Mouse (Mus musculus) liver, adult 2 months (tissue): ENCODE results near the gene Gm35315. TPM values are rescaled to one million over a fixed set of nuclear protein-coding genes. Genes with fewer than 3 reads are reported as not detected.

Experiments
- DNase-seq: peaks from one replicate; pipeline ENCODE4 v3.0.0-alpha.2; 2011; ENCODE audit warnings: low read depth, low spot score; ENCODE audit errors: extremely low read depth
- H3K27ac ChIP-seq: fragments of 200-500 bp; replicated peaks from 2 replicates; pipeline ENCODE4 v1.5.1; 2012; ENCODE audit warnings: low read depth, mild to moderate bottlenecking, control low read depth, inconsistent platforms, low read length; ENCODE audit not compliant: insufficient read depth
- H3K27me3 ChIP-seq: fragments of 200-500 bp; 2 replicates; pipeline ENCODE4 v1.6.1; 2012; ENCODE audit warnings: mild to moderate bottlenecking, moderate library complexity, low read length, inconsistent platforms; ENCODE audit not compliant: control insufficient read depth, insufficient read depth
- H3K36me3 ChIP-seq: fragments of 200-500 bp; 2 replicates; pipeline ENCODE4 v1.6.1; 2012; ENCODE audit warnings: low read length, inconsistent platforms; ENCODE audit not compliant: control insufficient read depth, insufficient read depth
- H3K4me1 ChIP-seq: fragments of 200-500 bp; 2 replicates; pipeline ENCODE4 v1.6.1; 2011; ENCODE audit warnings: low read length; ENCODE audit not compliant: control insufficient read depth, insufficient read depth
- H3K4me3 ChIP-seq: fragments of 200-500 bp; 2 replicates; pipeline ENCODE4 v1.5.1; 2011; ENCODE audit warnings: low read depth, mild to moderate bottlenecking, control low read depth, low read length, moderate library complexity; ENCODE audit not compliant: insufficient read depth
- H3K79me2 ChIP-seq: fragments of 200-500 bp; 2 replicates; pipeline ENCODE4 v1.6.1; 2012; ENCODE audit warnings: inconsistent platforms, mild to moderate bottlenecking, low read length, moderate library complexity; ENCODE audit not compliant: control insufficient read depth, insufficient read depth
- H3K9ac ChIP-seq: fragments of 200-500 bp; 2 replicates; pipeline ENCODE4 v1.6.1; 2012; ENCODE audit warnings: low read depth, mild to moderate bottlenecking, control low read depth, inconsistent platforms, low read length
- CTCF ChIP-seq: fragments of 200-500 bp; IDR thresholded peaks from 2 replicates; pipeline ENCODE4 v1.5.1; 2011; ENCODE audit warnings: low read depth, low read length, control low read depth
- POLR2A ChIP-seq: fragments of 200-500 bp; IDR thresholded peaks from 2 replicates; pipeline ENCODE4 v1.6.1; 2011; ENCODE audit warnings: low read length, control low read depth; ENCODE audit not compliant: insufficient read depth; ENCODE audit errors: extremely low read depth
- WGBS: fragments of 180-500 bp; shearing (Covaris S2); methylation state at CpG from one replicate; pipeline ENCODE4 v1.1.7; 2018; 5-methylcytosine and 5-hydroxymethylcytosine counted together
- polyA plus RNA-seq: library from polyadenylated mRNA; depleted of rRNA; stranded (reverse); fragments of >200 nt; gene quantifications from 2 replicates; pipeline ENCODE4 v1.2.3, GENCODE M21; 2012
- total RNA-seq: library from RNA; depleted of rRNA; stranded (reverse); fragments of >200 nt; gene quantifications from 2 replicates; pipeline ENCODE4 v1.2.3, GENCODE M21; 2014

Gm35315 gene
- total and polyA plus RNA-seq, 2 experiments = 0.20 to 2.9 TPM

- TF ChIP-seq CTCF (no peak), POLR2A (no peak)
- Histone ChIP-seq H3K4me1 (peaks cover 14% of the 10 kb centered on the region), H3K4me3 (no peak overlapping the region), H3K27ac (no peak overlapping the region), H3K79me2 (peaks cover 6% of the 10 kb centered on the region; the same call in 1 of the 2 replicates), H3K9ac (no peak overlapping the region), H3K36me3 (peaks cover 9% of the 10 kb centered on the region; the same call in 1 of the 2 replicates), H3K27me3 (no peaks in the 10 kb centered on the region)
- DNase-seq = no peak
- WGBS = 96% methylated on average over 27 of the region's 27 CpGs
Measured at GRCm38 (mm10) chr5:110103901-110104615, 9.8 kb upstream of the Gm35315 start.

GRCm38 (mm10) chr5:110102853-110103625 lies 8.8 kb upstream of the Gm35315 start:
- no peak for DNase-seq
- Histone ChIP-seq H3K27me3 (no peaks in the 10 kb centered on the region), H3K9ac (no peak overlapping the region), H3K79me2 (peaks cover 6% of the 10 kb centered on the region; the same call in 1 of the 2 replicates), H3K4me1 (peaks cover 14% of the 10 kb centered on the region), H3K4me3 (no peak overlapping the region), H3K36me3 (peaks cover 9% of the 10 kb centered on the region; the same call in 1 of the 2 replicates), H3K27ac (no peak overlapping the region)
- WGBS = 95% methylated on average over 19 of the region's 19 CpGs
- no peak for TF ChIP-seq POLR2A
- TF ChIP-seq CTCF = no peak

DNA sequence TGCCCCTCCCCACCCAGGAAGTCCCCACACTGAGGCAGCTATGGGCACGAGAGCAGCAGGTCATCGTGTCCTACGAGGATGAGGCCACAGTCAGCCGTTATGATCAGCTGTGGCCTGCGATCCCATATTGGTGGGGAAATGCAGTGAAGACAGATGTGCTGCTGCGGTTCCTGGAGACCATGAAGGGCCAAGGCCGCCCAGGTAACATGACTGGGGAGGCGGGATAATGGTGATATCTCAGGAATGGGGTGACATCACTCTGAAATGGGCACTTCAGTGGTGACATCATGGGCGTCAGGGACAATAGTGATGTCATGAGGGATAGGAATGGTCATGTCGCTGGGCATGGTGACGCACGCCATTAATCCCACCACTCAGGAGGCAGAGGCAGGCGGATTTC lies 8.2 kb upstream of the Gm35315 start:
- 87% methylated on average over 13 of the region's 13 CpGs for WGBS
- H3K27me3 ChIP-seq = no peaks in the 10 kb centered on the region

GRCm38 (mm10) chr5:110101716-110102347 lies 7.6 kb upstream of the Gm35315 start:
- DNase-seq = no peak
- Histone ChIP-seq H3K4me3 (peak overlapping the region; percentile 24; the same call in 1 of the 2 replicates), H3K27me3 (no peaks in the 10 kb centered on the region), H3K27ac (no peak overlapping the region), H3K4me1 (peaks cover 12% of the 10 kb centered on the region), H3K36me3 (peaks cover 9% of the 10 kb centered on the region; the same call in 1 of the 2 replicates), H3K79me2 (peaks cover 3% of the 10 kb centered on the region; the same call in 1 of the 2 replicates), H3K9ac (peak overlapping the region; percentile 14; the same call in 1 of the 2 replicates)
- WGBS = 21% methylated on average over 34 of the region's 34 CpGs
- TF ChIP-seq CTCF = no peak
- TF ChIP-seq POLR2A = no peak

More for the DNA sequence above, 8.2 kb upstream of the Gm35315 start:
- Histone ChIP-seq H3K27ac (no peak overlapping the region), H3K4me3 (no peak overlapping the region), H3K9ac (no peak overlapping the region), H3K79me2 (peaks cover 6% of the 10 kb centered on the region; the same call in 1 of the 2 replicates), H3K36me3 (peaks cover 9% of the 10 kb centered on the region; the same call in 1 of the 2 replicates), H3K4me1 (peaks cover 14% of the 10 kb centered on the region)
- no peak for DNase-seq
- no peak for TF ChIP-seq CTCF
- no peak for TF ChIP-seq POLR2A

DNA sequence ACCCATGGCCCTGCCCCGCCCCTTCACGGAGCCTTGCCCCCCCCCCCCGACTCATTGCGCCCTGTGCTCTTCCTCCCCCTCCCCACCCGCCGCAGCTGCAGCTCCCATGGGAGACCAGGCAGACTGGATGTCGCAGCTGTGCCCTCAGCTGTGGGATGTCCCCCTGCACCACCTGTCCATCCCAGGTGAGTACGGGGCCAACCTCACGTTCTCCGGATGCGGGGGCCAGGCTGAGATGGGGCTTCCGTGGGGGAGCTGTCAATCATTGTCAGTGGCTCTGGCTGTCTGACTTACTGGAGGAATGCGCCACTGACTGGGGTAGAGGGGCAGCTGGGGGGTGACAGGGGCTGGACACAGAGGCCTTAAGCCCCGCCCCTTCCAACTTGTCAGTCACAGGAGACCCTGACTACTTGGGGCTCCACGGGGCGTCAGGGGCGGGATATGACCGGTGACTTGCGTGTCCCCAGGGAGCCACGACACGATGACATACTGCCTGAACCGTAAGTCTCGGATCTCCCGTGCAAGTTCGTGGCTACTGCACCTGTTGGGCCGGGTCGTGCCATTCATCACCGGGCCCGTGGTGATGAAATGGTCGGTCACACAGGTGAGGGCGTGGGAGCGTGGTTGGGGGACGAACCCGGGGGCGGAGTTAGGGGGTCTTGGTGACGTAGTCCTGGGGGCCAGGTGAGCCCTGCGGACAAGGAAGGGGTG lies 6.9 kb upstream of the Gm35315 start:
- Histone ChIP-seq H3K9ac (peak overlapping the region; percentile 32), H3K79me2 (no peaks in the 10 kb centered on the region), H3K27ac (no peak overlapping the region), H3K4me3 (peak overlapping the region; percentile 49; the same call in 1 of the 2 replicates), H3K27me3 (no peaks in the 10 kb centered on the region), H3K36me3 (peaks cover 9% of the 10 kb centered on the region; the same call in 1 of the 2 replicates), H3K4me1 (peaks cover 11% of the 10 kb centered on the region)
- 2% methylated on average over 36 of the region's 37 CpGs for WGBS
- TF ChIP-seq POLR2A (no peak), CTCF (no peak)
- no peak for DNase-seq
